Mouse (Mus musculus): ENCODE data around the gene Gm10192.
"Not testable (repeated sequence)": the region's sequence is repeated elsewhere in the genome, so short reads cannot be mapped to it uniquely, and the experiment has no call there.

Gm10192 gene

GRCm38 (mm10) chr4:97183066-97183465 lies at the start of gene Gm10192:
Gm10192 (minus strand) TSS chr4:97183166.
- not testable (repeated sequence) for DNase-seq (ENCODE audit: extremely low read depth, low read depth, low spot score)

GRCm38 (mm10) chr4:97230411-97231104 lies 47.6 kb upstream of the Gm10192 start:
- DNase-seq (ENCODE audit: extremely low read depth, low read depth, low spot score): peak; percentile 4

- DNase-seq (ENCODE audit: extremely low read depth, low read depth, low spot score): no peak
Measured at GRCm38 (mm10) chr4:97219701-97220100, 36.7 kb upstream of the Gm10192 start.

GRCm38 (mm10) chr4:97217906-97218305 lies 34.9 kb upstream of the Gm10192 start:
- no peak for DNase-seq (ENCODE audit: extremely low read depth, low read depth, low spot score)

GRCm38 (mm10) chr4:97212514-97212913 lies 29.5 kb upstream of the Gm10192 start:
- DNase-seq (ENCODE audit: extremely low read depth, low read depth, low spot score): no peak

- DNase-seq (ENCODE audit: extremely low read depth, low read depth, low spot score): not testable (repeated sequence)
Measured at GRCm38 (mm10) chr4:97202986-97203385, 20.0 kb upstream of the Gm10192 start.

GRCm38 (mm10) chr4:97193176-97193575 lies 10.2 kb upstream of the Gm10192 start:
- DNase-seq (ENCODE audit: extremely low read depth, low read depth, low spot score): peak; percentile 4

- no peak for DNase-seq (ENCODE audit: extremely low read depth, low read depth, low spot score)
Measured at GRCm38 (mm10) chr4:97192601-97193000, 9.6 kb upstream of the Gm10192 start.

GRCm38 (mm10) chr4:97180396-97180795 lies 2.6 kb downstream of the Gm10192 start:
- no peak for DNase-seq (ENCODE audit: extremely low read depth, low read depth, low spot score)

- DNase-seq (ENCODE audit: extremely low read depth, low read depth, low spot score): no peak
Measured at GRCm38 (mm10) chr4:97156841-97157345, 26.1 kb downstream of the Gm10192 start.

GRCm38 (mm10) chr4:97156084-97156483 lies 26.9 kb downstream of the Gm10192 start:
- no peak for DNase-seq (ENCODE audit: extremely low read depth, low read depth, low spot score)

- DNase-seq (ENCODE audit: extremely low read depth, low read depth, low spot score): no peak
Measured at GRCm38 (mm10) chr4:97153554-97153953, 29.4 kb downstream of the Gm10192 start.

GRCm38 (mm10) chr4:97142484-97142883 lies 40.5 kb downstream of the Gm10192 start:
- no peak for DNase-seq (ENCODE audit: extremely low read depth, low read depth, low spot score)

Measured in fat pad, adult 2 months (tissue).